Mouse (Mus musculus) testis, adult 2 months (tissue): ENCODE measurements around the gene Smg9. TPM values are rescaled to one million over a fixed set of nuclear protein-coding genes. Genes with fewer than 3 reads are reported as not detected.

Experiments used
- H3K27ac ChIP-seq: fragments of 200-500 bp; 2 replicates; pipeline ENCODE4 v1.5.1; 2012; ENCODE audit warnings: low read depth, low read length; ENCODE audit not compliant: control insufficient read depth, insufficient read depth
- H3K27me3 ChIP-seq: fragments of 200-500 bp; 2 replicates; pipeline ENCODE4 v1.6.1; 2012; ENCODE audit warnings: mild to moderate bottlenecking, low read length, moderate library complexity; ENCODE audit not compliant: control insufficient read depth, insufficient read depth
- H3K36me3 ChIP-seq: fragments of 200-500 bp; 2 replicates; pipeline ENCODE4 v1.6.1; 2012; ENCODE audit warnings: mild to moderate bottlenecking, low read length; ENCODE audit not compliant: control insufficient read depth, insufficient read depth
- H3K4me1 ChIP-seq: fragments of 200-500 bp; 2 replicates; pipeline ENCODE4 v1.6.1; 2012; ENCODE audit warnings: low read length; ENCODE audit not compliant: control insufficient read depth, insufficient read depth
- H3K4me3 ChIP-seq: fragments of 200-500 bp; 2 replicates; pipeline ENCODE4 v1.5.1; 2012; ENCODE audit warnings: low read depth, mild to moderate bottlenecking, low read length, moderate library complexity, mixed read lengths; ENCODE audit not compliant: control insufficient read depth
- CTCF ChIP-seq: fragments of 200-500 bp; IDR thresholded peaks from 2 replicates; pipeline ENCODE4 v1.5.1; 2012; ENCODE audit warnings: low read depth, mild to moderate bottlenecking, inconsistent platforms, low read length, moderate library complexity; ENCODE audit not compliant: control insufficient read depth, insufficient read depth, insufficient replicate concordance
- POLR2A ChIP-seq: fragments of 200-500 bp; IDR thresholded peaks from 2 replicates; pipeline ENCODE4 v1.6.1; 2012; ENCODE audit warnings: low read depth, mild to moderate bottlenecking, inconsistent platforms, low read length, moderate library complexity; ENCODE audit not compliant: control insufficient read depth
- polyA plus RNA-seq: library from polyadenylated mRNA; depleted of rRNA; stranded (reverse); fragments of >200 nt; gene quantifications from 2 replicates; pipeline ENCODE4 v1.2.3, GENCODE M21; 2012

The Smg9 gene
- polyA plus RNA-seq, 1 experiment, result 151 TPM

DNA sequence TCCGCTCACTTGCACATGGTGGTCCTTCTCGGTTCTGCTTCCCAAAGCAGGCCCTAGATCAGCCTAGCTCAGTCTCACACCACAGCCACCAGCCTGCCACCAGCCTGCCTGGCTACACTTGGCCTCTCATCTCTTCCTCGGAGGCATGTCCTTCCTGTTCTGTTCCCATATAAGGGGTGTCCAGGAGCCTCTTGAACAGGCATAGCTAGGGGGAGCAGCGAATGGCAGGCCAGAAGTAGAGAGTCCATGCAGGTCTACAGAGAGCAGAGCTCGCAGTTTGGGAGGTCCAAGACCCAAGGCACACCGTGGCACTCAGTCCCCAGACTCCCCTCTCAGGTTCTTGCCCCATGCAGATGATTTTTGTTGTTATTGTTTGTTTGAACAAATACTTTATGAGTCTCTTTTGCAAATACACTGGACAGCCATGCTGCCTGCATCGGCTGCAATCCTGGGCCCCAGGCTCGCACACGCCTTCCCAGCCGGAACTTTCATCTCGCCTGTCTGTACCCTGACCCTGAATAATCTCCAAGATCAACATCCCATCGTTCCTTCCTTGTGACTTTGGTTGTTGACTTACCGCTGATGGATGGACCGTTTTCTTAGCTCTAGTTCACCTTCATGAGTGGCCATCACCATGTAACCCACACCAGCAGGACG lies 23.8 kb downstream of the Smg9 start:
- Histone ChIP-seq H3K36me3 (no peaks in the 10 kb centered on the region; the same call in none of the 2 replicates), H3K4me3 (no peak overlapping the region), H3K27ac (no peak overlapping the region), H3K27me3 (no peaks in the 10 kb centered on the region), H3K4me1 (no peaks in the 10 kb centered on the region)
- TF ChIP-seq CTCF (no peak), POLR2A (no peak)

DNA sequence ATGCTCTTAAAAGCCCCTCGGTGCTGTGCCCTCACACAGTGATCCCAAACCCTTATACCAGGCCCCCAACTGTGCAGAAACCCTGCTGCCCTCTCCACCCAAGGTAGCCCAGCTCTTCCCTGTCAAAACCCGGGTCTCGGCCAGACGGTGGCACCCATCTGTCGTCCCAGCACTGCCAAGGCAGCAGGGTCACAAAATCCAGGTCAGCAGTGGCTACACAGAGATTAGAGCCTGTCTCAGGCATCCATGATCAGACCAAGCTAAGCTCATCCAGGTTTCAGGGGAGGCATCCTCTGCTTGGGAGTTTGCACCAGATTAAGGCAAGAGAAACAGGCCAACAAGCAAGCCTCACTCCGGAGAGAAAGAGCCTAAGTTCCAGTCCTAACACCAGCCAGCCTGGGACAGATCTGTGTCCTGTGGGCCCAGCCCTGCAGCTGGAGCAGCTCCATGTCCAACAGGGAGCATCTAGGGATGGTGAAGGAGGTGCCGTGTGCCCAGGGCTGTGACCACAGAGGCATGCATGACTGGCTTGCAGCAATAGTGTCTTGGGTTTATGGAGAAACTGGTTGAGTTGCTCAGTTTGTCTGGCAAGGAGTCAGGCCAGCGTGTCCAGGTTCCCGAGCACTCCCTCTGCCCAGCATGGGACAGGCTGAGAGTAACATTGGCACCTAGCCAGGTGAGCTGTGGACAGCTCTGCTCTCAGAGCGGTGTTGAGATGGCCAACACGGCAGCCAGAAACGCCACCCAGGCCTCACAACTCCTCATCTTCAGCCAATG lies 24.7 kb downstream of the Smg9 start:
- no peak overlapping the region for H3K27ac ChIP-seq
- 0 out of 2 replicates have a peak, but pooled peaks have one; percentile 2 for TF ChIP-seq CTCF
- no peak for TF ChIP-seq POLR2A
- H3K36me3 ChIP-seq, result no peaks in the 10 kb centered on the region; the same call in none of the 2 replicates
- no peaks in the 10 kb centered on the region; the same call in 1 of the 2 replicates for H3K4me1 ChIP-seq
- H3K4me3 ChIP-seq, result no peak overlapping the region
- H3K27me3 ChIP-seq, result no peaks in the 10 kb centered on the region

DNA sequence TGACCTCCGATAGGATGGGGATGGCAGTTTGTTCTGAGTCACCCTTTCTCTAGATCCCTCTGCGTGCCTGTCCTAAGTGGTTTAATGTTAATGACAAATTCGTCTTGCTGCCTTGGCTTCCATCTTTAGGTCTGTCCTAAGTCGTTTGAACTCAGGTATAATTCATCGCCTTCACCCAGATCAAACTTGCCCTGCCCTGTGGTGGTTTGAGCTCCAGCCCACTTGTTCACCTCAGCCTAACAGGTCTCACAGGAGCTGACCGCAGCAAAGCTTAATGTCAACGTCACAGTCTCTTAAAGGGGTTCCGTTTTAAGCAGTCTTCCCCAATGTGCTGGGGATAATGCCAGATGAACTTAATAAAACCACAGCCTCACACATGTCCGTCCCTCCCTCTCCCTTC lies 26.5 kb downstream of the Smg9 start:
- Histone ChIP-seq H3K4me3 (no peak overlapping the region), H3K27me3 (no peaks in the 10 kb centered on the region), H3K27ac (no peak overlapping the region), H3K4me1 (peaks cover 3% of the 10 kb centered on the region), H3K36me3 (no peaks in the 10 kb centered on the region; the same call in 1 of the 2 replicates)
- TF ChIP-seq CTCF (no peak), POLR2A (no peak)

DNA sequence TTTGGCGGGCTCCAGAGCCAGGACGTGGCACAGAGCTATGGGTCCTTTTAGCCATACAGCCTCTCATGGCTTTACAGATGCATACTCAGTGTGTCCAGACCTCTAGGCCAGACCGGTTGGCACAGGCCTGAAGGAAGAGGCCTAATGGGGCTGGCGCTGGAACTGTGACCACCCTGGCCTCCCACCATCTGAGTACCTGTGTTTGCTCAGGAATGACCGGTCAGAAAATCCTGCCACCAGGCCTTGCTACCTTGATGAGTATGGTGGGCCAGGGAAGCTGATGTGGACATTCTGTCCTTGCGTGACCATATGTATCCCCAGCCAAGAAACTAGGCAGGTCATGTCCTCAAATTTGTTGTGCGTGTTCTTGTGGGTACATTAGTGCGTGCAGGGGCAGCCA lies 27.7 kb downstream of the Smg9 start:
- Histone ChIP-seq H3K4me1 (peaks cover 3% of the 10 kb centered on the region), H3K27me3 (no peaks in the 10 kb centered on the region), H3K4me3 (no peak overlapping the region), H3K36me3 (no peaks in the 10 kb centered on the region), H3K27ac (no peak overlapping the region)
- TF ChIP-seq CTCF (no peak), POLR2A (no peak)

DNA sequence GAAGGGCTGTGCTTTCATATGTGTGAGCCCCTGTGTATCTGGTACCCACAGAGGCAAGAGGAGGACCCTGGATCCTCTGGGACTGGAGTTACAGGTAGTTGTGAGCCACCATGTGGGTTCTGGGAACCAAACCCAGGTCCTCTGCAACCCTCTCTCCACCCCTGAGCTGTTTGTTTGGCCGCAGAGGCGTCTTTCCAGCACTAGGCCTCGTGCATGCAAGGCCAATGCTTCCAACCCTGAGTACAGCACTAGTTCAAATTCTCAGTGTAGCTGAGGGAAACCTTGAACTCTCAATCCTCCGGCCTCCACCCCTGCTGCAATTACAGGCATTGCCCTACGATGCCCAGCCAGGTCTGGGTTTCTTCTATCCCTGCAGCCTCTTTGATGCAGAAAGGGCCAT lies 29.3 kb downstream of the Smg9 start:
- H3K36me3 ChIP-seq, result no peaks in the 10 kb centered on the region
- TF ChIP-seq CTCF, result no peak
- H3K4me3 ChIP-seq, result peak overlapping the region; percentile 28
- no peaks in the 10 kb centered on the region for H3K27me3 ChIP-seq
- H3K27ac ChIP-seq, result no peak overlapping the region
- peaks cover 3% of the 10 kb centered on the region for H3K4me1 ChIP-seq

DNA sequence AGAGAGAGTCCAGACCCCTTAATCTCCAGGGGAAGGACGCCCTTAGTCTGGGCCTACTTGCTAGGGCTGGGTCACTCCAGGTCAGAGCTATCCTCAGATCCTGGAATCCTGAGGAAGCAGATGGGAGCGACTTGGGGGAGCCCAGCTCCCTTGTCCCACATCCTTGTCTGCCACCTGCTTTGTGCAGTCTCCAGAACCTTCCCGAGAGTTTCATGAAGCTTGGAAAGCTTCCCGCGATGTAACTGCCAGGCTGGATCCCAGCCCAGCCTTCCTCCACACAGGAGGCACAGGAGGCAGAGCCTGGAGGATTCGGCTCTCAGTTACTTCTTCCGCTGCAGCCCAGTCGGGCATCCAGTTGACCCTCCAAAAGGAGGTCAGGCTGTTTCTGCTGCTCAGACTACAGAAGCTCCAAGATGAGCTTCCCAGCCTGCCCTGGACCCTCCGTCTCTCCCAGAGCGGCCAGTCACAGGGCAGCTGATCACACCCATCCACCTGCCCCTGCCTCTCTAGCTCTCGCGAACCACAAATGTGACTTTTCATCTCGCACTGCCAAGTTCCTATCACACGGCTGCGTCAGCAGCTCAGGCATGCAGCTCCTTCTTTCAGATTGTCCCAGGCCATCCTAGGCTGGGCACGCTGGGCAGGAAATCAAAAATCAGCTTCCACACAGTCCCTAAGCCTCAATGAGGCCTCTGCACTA lies 30.1 kb downstream of the Smg9 start:
- H3K4me3 ChIP-seq, result peak overlapping the region; percentile 70
- TF ChIP-seq POLR2A (no peak), CTCF (no peak)
- peaks cover 3% of the 10 kb centered on the region for H3K4me1 ChIP-seq
- H3K27me3 ChIP-seq, result no peaks in the 10 kb centered on the region
- no peaks in the 10 kb centered on the region for H3K36me3 ChIP-seq
- no peak overlapping the region for H3K27ac ChIP-seq

DNA sequence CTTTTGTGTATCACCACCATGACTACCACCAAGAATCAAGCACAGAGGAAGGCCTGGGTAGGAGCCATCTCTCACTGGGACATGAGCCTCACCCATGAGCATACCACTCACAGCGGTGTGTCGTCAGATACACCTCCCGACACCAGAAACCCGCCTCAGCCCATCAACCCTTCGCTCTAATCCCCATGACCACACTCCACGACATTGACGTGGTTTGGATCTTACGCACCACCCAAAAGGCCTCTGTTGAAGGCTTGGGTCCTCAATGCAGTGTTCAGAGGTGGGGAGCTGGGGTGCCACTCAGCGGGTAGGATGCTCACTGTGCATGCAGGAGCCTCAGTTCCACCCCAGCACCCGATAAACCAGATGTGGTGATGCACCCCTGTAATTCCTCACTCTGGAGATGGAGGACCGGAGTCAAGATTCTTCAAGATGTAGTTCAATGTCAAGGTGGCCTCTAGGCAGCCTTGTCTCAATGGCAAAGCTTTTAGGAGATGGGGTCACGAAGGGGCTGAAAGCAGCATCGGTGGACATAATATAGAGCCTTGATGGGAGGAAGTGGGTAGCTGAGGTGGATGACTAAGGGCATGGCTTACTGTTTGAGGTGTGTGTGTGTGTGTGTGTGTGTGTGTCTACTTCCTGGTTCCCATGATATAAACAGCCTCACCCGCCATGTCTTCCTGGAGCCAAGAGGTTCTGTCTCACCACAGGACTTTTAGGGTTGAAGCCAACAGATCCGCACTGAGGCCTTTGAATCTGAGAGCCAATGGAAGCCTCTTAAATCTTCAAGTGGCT lies 31.3 kb downstream of the Smg9 start:
- H3K4me1 ChIP-seq, result peaks cover 3% of the 10 kb centered on the region
- H3K27me3 ChIP-seq, result no peaks in the 10 kb centered on the region
- H3K36me3 ChIP-seq, result no peaks in the 10 kb centered on the region
- peak overlapping the region; percentile 79 for H3K4me3 ChIP-seq
- H3K27ac ChIP-seq, result no peak overlapping the region
- TF ChIP-seq CTCF, result no peak
- peak; percentile 4; the same call in 1 of the 2 replicates for TF ChIP-seq POLR2A
